Mouse (Mus musculus) E14TG2a.4 (cell line): ENCODE measurements around the gene Hexim1.

Experiments
- CTCF ChIP-seq: conservative IDR thresholded peaks from 2 replicates; pipeline ENCODE4 v1.5.1; 2014; ENCODE audit warnings: low read length
- POU5F1 ChIP-seq: IDR thresholded peaks from 2 replicates; pipeline ENCODE4 v1.6.1; 2014; ENCODE audit warnings: low read length, borderline replicate concordance

DNA sequence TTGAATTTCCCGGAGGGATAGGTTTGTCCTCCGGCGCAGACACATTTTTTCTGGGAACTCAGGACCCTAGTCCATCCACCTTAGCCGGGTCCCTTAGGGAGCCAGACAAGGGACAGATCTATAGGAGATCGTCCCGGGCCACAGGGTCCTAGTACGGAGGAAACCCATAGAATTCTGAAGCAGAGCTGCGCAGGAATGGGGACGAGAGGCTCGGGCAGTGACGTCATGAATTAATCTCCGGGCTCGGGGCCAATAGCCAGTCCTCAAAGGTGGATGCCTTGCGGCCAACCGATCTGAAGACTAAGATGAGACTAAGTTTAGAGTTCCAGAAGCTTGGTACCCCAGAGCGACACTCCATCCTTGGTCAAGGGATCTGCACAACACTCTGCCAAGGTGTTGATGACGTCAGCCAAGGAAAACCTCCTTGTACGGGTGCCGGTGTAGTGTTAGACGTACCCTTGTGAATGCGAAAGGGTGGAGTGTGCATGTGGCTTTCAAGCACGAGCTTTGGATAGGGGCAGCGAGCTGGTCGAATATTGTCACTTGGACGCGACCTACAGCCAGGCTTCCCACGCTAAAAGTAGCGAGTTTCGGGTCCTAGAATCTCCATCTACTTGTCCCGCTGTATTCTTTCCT is 14.0 kb upstream of the Hexim1 start:
- TF ChIP-seq CTCF (no peak), POU5F1 (no peak)
